Mouse (Mus musculus) frontal cortex, adult 2 months (tissue): ENCODE measurements around the gene Pop5. TPM values are rescaled to one million over a fixed set of nuclear protein-coding genes. Genes with fewer than 3 reads are reported as not detected.

Experiments
- DNase-seq, 2 experiments: peaks; one replicate each; pipeline ENCODE4 v3.0.0; 2022; ENCODE audit warnings: low spot score in 1 of 2; ENCODE audit errors: extremely low spot score in 1 of 2
- polyA plus RNA-seq: library from polyadenylated mRNA; depleted of rRNA; stranded (reverse); fragments of >200 nt; gene quantifications from 2 replicates; pipeline ENCODE4 v1.2.3, GENCODE M21; 2012; rRNA removed

The Pop5 gene
- 129 and 134 TPM in 2 replicates for polyA plus RNA-seq

- peak; percentile 73 to 96 for DNase-seq
Measured at GRCm38 (mm10) chr5:115235786-115236263, at the start of gene Pop5. TSS of gene Pop5 (plus strand) at chr5:115235836.

GRCm38 (mm10) chr5:115186371-115187073, 49.1 kb upstream of the Pop5 start:
- DNase-seq, result peak in 1 of 2 experiments; percentile 58

- DNase-seq, result peak; percentile 85 to 98
Measured at GRCm38 (mm10) chr5:115187188-115188131, 48.2 kb upstream of the Pop5 start.

GRCm38 (mm10) chr5:115188824-115189223, 46.8 kb upstream of the Pop5 start:
- DNase-seq, result peak in 1 of 2 experiments; percentile 56

- DNase-seq, result no peak
Measured at GRCm38 (mm10) chr5:115190081-115190480, 45.6 kb upstream of the Pop5 start.

- DNase-seq, result peak in 1 of 2 experiments; percentile 62
Measured at GRCm38 (mm10) chr5:115191880-115192827, 43.5 kb upstream of the Pop5 start.

GRCm38 (mm10) chr5:115192828-115193195, 42.8 kb upstream of the Pop5 start:
- DNase-seq, result no peak

- peak in 1 of 2 experiments; percentile 70 for DNase-seq
Measured at GRCm38 (mm10) chr5:115193226-115193625, 42.4 kb upstream of the Pop5 start.

- peak in 1 of 2 experiments; percentile 73 for DNase-seq
Measured at GRCm38 (mm10) chr5:115193669-115194625, 41.7 kb upstream of the Pop5 start, which contains the start of gene Cabp1. TSS of gene Cabp1 (minus strand) at chr5:115194381.

- DNase-seq, result no peak
Measured at GRCm38 (mm10) chr5:115194626-115195221, 40.9 kb upstream of the Pop5 start.

GRCm38 (mm10) chr5:115203735-115204561, 31.7 kb upstream of the Pop5 start:
- no peak for DNase-seq

GRCm38 (mm10) chr5:115204562-115205311, 30.9 kb upstream of the Pop5 start:
- peak in 1 of 2 experiments; percentile 78 for DNase-seq

- DNase-seq, result no peak
Measured at GRCm38 (mm10) chr5:115207244-115207643, 28.4 kb upstream of the Pop5 start.

GRCm38 (mm10) chr5:115207892-115208291, 27.7 kb upstream of the Pop5 start:
- DNase-seq, result no peak

GRCm38 (mm10) chr5:115208601-115209000, 27.0 kb upstream of the Pop5 start:
- no peak for DNase-seq

- no peak for DNase-seq
Measured at GRCm38 (mm10) chr5:115210380-115210779, 25.3 kb upstream of the Pop5 start.

- DNase-seq, result no peak
Measured at GRCm38 (mm10) chr5:115212451-115212850, 23.2 kb upstream of the Pop5 start.
